Mouse (Mus musculus): ENCODE measurements around the gene Dgcr2. TPM values are rescaled to one million over a fixed set of nuclear protein-coding genes. Genes with fewer than 3 reads are reported as not detected.

The Dgcr2 gene
- polyA plus RNA-seq, 1 experiment from 2014 or later: 104 TPM

GRCm38 (mm10) chr16:17804982-17805381, 93.4 kb downstream of the Dgcr2 start:
- H3K27me3 ChIP-seq (ENCODE audit: control insufficient read depth, insufficient read depth, low read length): peaks cover 71% of the 10 kb centered on the region
- no peak overlapping the region for H3K27ac ChIP-seq (replicated peaks; ENCODE audit: low read depth, low read length)
- H3K9ac ChIP-seq (replicated peaks; ENCODE audit: low read length): no peak overlapping the region
- peaks cover 24% of the 10 kb centered on the region for H3K4me1 ChIP-seq (ENCODE audit: control insufficient read depth, insufficient read depth, low read length)
- peak overlapping the region; percentile 53 for H3K4me2 ChIP-seq (ENCODE audit: low read length)
- no peak for DNase-seq
- WGBS: 4% methylated on average over 7 of the region's 7 CpGs
- no peak for ATAC-seq (ENCODE audit: low FRiP score, low TSS enrichment)
- no peaks in the 10 kb centered on the region for H3K9me3 ChIP-seq (ENCODE audit: control insufficient read depth, low read length)
- no peak overlapping the region; the same call in 1 of the 2 replicates for H3K4me3 ChIP-seq (replicated peaks; ENCODE audit: low read depth, low read length)
- no peaks in the 10 kb centered on the region for H3K36me3 ChIP-seq (ENCODE audit: control insufficient read depth, insufficient read depth, low read length)

GRCm38 (mm10) chr16:17804449-17804912, 93.9 kb downstream of the Dgcr2 start:
- Histone ChIP-seq H3K4me2 (ENCODE audit: low read length) (peak overlapping the region; percentile 53), H3K27ac (replicated peaks; ENCODE audit: low read depth, low read length) (no peak overlapping the region), H3K27me3 (ENCODE audit: control insufficient read depth, insufficient read depth, low read length) (peaks cover 76% of the 10 kb centered on the region), H3K36me3 (ENCODE audit: control insufficient read depth, insufficient read depth, low read length) (no peaks in the 10 kb centered on the region), H3K9ac (replicated peaks; ENCODE audit: low read length) (no peak overlapping the region), H3K9me3 (ENCODE audit: control insufficient read depth, low read length) (no peaks in the 10 kb centered on the region), H3K4me1 (ENCODE audit: control insufficient read depth, insufficient read depth, low read length) (peaks cover 21% of the 10 kb centered on the region), H3K4me3 (replicated peaks; ENCODE audit: low read depth, low read length) (peak overlapping the region; percentile 18)
- peak; percentile 57 for DNase-seq
- 1% methylated on average over 33 of the region's 33 CpGs for WGBS
- ATAC-seq (ENCODE audit: low FRiP score, low TSS enrichment): no peak

- Histone ChIP-seq H3K36me3 (ENCODE audit: control insufficient read depth, insufficient read depth, low read length) (no peaks in the 10 kb centered on the region), H3K4me3 (replicated peaks; ENCODE audit: low read depth, low read length) (peak overlapping the region; percentile 35), H3K4me1 (ENCODE audit: control insufficient read depth, insufficient read depth, low read length) (peaks cover 18% of the 10 kb centered on the region), H3K9ac (replicated peaks; ENCODE audit: low read length) (peak overlapping the region; percentile 31; the same call in 1 of the 2 replicates), H3K4me2 (ENCODE audit: low read length) (peak overlapping the region; percentile 59), H3K9me3 (ENCODE audit: control insufficient read depth, low read length) (no peaks in the 10 kb centered on the region), H3K27ac (replicated peaks; ENCODE audit: low read depth, low read length) (no peak overlapping the region), H3K27me3 (ENCODE audit: control insufficient read depth, insufficient read depth, low read length) (peaks cover 82% of the 10 kb centered on the region)
- WGBS: 5% methylated on average over 33 of the region's 33 CpGs
- ATAC-seq (ENCODE audit: low FRiP score, low TSS enrichment): no peak
- DNase-seq: peak; percentile 23
Observed at GRCm38 (mm10) chr16:17803675-17804448, 94.5 kb downstream of the Dgcr2 start.

GRCm38 (mm10) chr16:17802839-17803674, 95.3 kb downstream of the Dgcr2 start:
- Histone ChIP-seq H3K36me3 (ENCODE audit: control insufficient read depth, insufficient read depth, low read length) (no peaks in the 10 kb centered on the region), H3K4me2 (ENCODE audit: low read length) (peak overlapping the region; percentile 59), H3K4me3 (replicated peaks; ENCODE audit: low read depth, low read length) (peak overlapping the region; percentile 35), H3K27me3 (ENCODE audit: control insufficient read depth, insufficient read depth, low read length) (peaks cover 84% of the 10 kb centered on the region), H3K27ac (replicated peaks; ENCODE audit: low read depth, low read length) (no peak overlapping the region), H3K9ac (replicated peaks; ENCODE audit: low read length) (peak overlapping the region; percentile 31; the same call in 1 of the 2 replicates), H3K4me1 (ENCODE audit: control insufficient read depth, insufficient read depth, low read length) (peaks cover 24% of the 10 kb centered on the region), H3K9me3 (ENCODE audit: control insufficient read depth, low read length) (no peaks in the 10 kb centered on the region)
- ATAC-seq (ENCODE audit: low FRiP score, low TSS enrichment) (no peak), DNase-seq (peak; percentile 65)
- 3% methylated on average over 83 of the region's 83 CpGs for WGBS

GRCm38 (mm10) chr16:17802456-17802838, 95.9 kb downstream of the Dgcr2 start:
- peak overlapping the region; percentile 59 for H3K4me2 ChIP-seq (ENCODE audit: low read length)
- ATAC-seq (ENCODE audit: low FRiP score, low TSS enrichment): no peak
- H3K9me3 ChIP-seq (ENCODE audit: control insufficient read depth, low read length): no peaks in the 10 kb centered on the region
- H3K4me3 ChIP-seq (replicated peaks; ENCODE audit: low read depth, low read length): peak overlapping the region; percentile 35
- H3K9ac ChIP-seq (replicated peaks; ENCODE audit: low read length): peak overlapping the region; percentile 31; the same call in 1 of the 2 replicates
- WGBS: 5% methylated on average over 18 of the region's 18 CpGs
- peaks cover 90% of the 10 kb centered on the region for H3K27me3 ChIP-seq (ENCODE audit: control insufficient read depth, insufficient read depth, low read length)
- peaks cover 26% of the 10 kb centered on the region for H3K4me1 ChIP-seq (ENCODE audit: control insufficient read depth, insufficient read depth, low read length)
- no peak for DNase-seq
- no peak overlapping the region for H3K27ac ChIP-seq (replicated peaks; ENCODE audit: low read depth, low read length)
- H3K36me3 ChIP-seq (ENCODE audit: control insufficient read depth, insufficient read depth, low read length): no peaks in the 10 kb centered on the region

DNA sequence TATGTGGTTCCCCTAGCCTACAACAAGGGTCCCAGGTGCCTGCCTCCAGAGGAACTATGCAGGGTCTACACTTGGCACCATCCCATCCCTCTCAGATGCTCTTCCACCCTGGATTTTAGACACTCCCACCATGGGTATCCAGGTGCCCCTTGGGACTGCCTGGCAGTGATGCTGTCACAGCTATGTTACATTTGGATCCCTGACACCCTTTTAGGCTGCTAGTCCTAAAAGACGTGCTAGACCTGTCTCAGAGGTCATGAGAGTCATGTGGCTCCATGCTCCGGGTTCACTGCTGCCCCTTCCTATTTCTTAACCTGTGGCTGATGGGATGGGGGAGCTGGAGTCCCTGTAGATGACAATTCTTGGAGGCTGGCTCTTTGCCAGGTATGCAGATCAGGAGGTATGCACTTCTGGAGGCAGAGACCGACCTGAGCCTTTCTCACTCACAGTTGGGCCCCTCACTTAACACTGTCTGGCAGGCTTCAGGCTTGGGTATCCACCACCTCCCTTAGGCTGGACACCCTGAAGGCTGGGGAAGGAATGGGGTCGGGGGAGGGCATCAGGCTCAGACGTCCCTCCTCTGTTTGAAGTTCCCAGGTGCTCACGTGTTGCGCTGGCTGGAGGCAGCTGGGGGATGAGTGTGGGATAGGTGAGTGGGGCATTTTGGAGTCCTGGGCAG, 96.4 kb downstream of the Dgcr2 start:
- H3K9ac ChIP-seq (replicated peaks; ENCODE audit: low read length): no peak overlapping the region
- H3K4me2 ChIP-seq (ENCODE audit: low read length): no peak overlapping the region; the same call in 1 of the 2 replicates
- H3K4me3 ChIP-seq (replicated peaks; ENCODE audit: low read depth, low read length): peak overlapping the region; percentile 35
- peaks cover 96% of the 10 kb centered on the region for H3K27me3 ChIP-seq (ENCODE audit: control insufficient read depth, insufficient read depth, low read length)
- 4% methylated on average over 7 of the region's 7 CpGs for WGBS
- peaks cover 30% of the 10 kb centered on the region for H3K4me1 ChIP-seq (ENCODE audit: control insufficient read depth, insufficient read depth, low read length)
- H3K9me3 ChIP-seq (ENCODE audit: control insufficient read depth, low read length): no peaks in the 10 kb centered on the region
- H3K27ac ChIP-seq (replicated peaks; ENCODE audit: low read depth, low read length): no peak overlapping the region
- ATAC-seq (ENCODE audit: low FRiP score, low TSS enrichment): no peak; the same call in 1 of the 2 replicates
- H3K36me3 ChIP-seq (ENCODE audit: control insufficient read depth, insufficient read depth, low read length): no peaks in the 10 kb centered on the region
- no peak for DNase-seq

DNA sequence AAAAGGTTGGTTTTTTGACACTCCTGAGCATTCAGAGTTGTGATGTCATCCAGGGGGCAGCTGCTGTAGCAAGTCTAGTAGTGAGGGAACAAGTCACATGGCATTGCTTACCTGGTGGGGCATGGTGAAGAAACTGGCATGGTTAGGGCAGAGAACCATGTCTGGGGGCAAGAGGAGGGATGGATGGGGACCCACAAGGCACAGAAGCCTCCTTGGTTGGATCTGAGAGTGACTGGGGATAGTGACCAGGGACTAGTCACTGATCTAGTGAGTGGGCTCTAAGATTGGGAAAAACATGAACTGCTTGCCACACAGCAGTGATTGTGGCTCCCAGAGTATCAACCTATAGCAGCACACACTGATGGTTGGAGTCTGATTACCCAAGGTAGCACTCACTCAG, 98.8 kb downstream of the Dgcr2 start:
- ATAC-seq (ENCODE audit: low FRiP score, low TSS enrichment) (no peak), DNase-seq (no peak)
- H3K36me3 ChIP-seq (ENCODE audit: control insufficient read depth, insufficient read depth, low read length): no peaks in the 10 kb centered on the region
- H3K9me3 ChIP-seq (ENCODE audit: control insufficient read depth, low read length): no peaks in the 10 kb centered on the region
- H3K9ac ChIP-seq (replicated peaks; ENCODE audit: low read length): no peak overlapping the region
- peaks cover 29% of the 10 kb centered on the region for H3K4me1 ChIP-seq (ENCODE audit: control insufficient read depth, insufficient read depth, low read length)
- H3K27me3 ChIP-seq (ENCODE audit: control insufficient read depth, insufficient read depth, low read length): peaks cover 92% of the 10 kb centered on the region
- no peak overlapping the region for H3K4me2 ChIP-seq (ENCODE audit: low read length)
- H3K4me3 ChIP-seq (replicated peaks; ENCODE audit: low read depth, low read length): no peak overlapping the region
- H3K27ac ChIP-seq (replicated peaks; ENCODE audit: low read depth, low read length): no peak overlapping the region
